14 mouse cellular contexts compared by ENCODE assay signal in genomic region chr19:15910987-15911386, GRCm38 (mm10). TPM values are rescaled to one million over a fixed set of nuclear protein-coding genes. Genes with fewer than 3 reads are reported as not detected.
DNase-seq lines count a peak whose midpoint lies in the region; ATAC-seq lines count a peak whose summit lies in the region.
"Had no signal": no experiment of that assay in that cellular context is flagged by ENCODE, and none has a peak within 500 bp of the region (broad histone marks: within the 10 kb centered on the region; RNA-seq: fewer than 3 reads in every experiment).

No protein-coding gene starts in this region.

- H3K36me3 ChIP-seq in heart, embryonic 11.5 days (ENCODE audit: control insufficient read depth, insufficient read depth, low read length): peaks cover 12% of the 10 kb centered on the region
- peaks cover 40% of the 10 kb centered on the region for H3K36me3 ChIP-seq in lung, embryonic 16.5 days (ENCODE audit: control insufficient read depth, insufficient read depth, low read length)

- no peaks in the 10 kb centered on the region for H3K4me1 ChIP-seq in heart, embryonic 11.5 days (ENCODE audit: control insufficient read depth, insufficient read depth, low read length)
- no peaks in the 10 kb centered on the region for H3K4me1 ChIP-seq in lung, embryonic 16.5 days (replicated peaks; ENCODE audit: control insufficient read depth, insufficient read depth, low read length)
- H3K4me1 ChIP-seq: embryonic facial prominence, embryonic 12.5 days; hindbrain, embryonic 12.5 days; limb, embryonic 15.5 days; neural tube, embryonic 12.5 days had no signal

- WGBS in heart, embryonic 11.5 days (ENCODE audit: insufficient replicate concordance): 66% methylated on average over 3 of the region's 3 CpGs
- 72% methylated on average over 3 of the region's 3 CpGs for WGBS in lung, embryonic 16.5 days

- ATAC-seq in heart, embryonic 11.5 days (replicated peaks; ENCODE audit: insufficient number of reproducible peaks, low FRiP score, low TSS enrichment): no peak
- ATAC-seq in lung, embryonic 16.5 days (ENCODE audit: low read depth): peak; percentile 31; the same call in 1 of the 2 replicates
- ATAC-seq in megakaryocyte progenitor cell, adult 5-6 weeks (replicated peaks; ENCODE audit: poor library complexity): peak; percentile 91
- ATAC-seq: midbrain, embryonic 16.5 days had no signal

- no peak overlapping the region for H3K27ac ChIP-seq in heart, embryonic 11.5 days (ENCODE audit: low read depth, low read length)
- H3K27ac ChIP-seq in lung, embryonic 16.5 days (ENCODE audit: low read length): no peak overlapping the region
- H3K27ac ChIP-seq: embryonic facial prominence, embryonic 12.5 days; hindbrain, embryonic 12.5 days; limb, embryonic 15.5 days; macrophage; neural tube, embryonic 12.5 days had no signal

- H3K27me3 ChIP-seq in heart, embryonic 11.5 days (ENCODE audit: control insufficient read depth, insufficient read depth, low read length): no peaks in the 10 kb centered on the region
- H3K27me3 ChIP-seq in lung, embryonic 16.5 days (ENCODE audit: control insufficient read depth, insufficient read depth, low read depth, low read length): no peaks in the 10 kb centered on the region
- H3K27me3 ChIP-seq: embryonic facial prominence, embryonic 12.5 days; hindbrain, embryonic 12.5 days; limb, embryonic 15.5 days; neural tube, embryonic 12.5 days had no signal

- no peaks in the 10 kb centered on the region for H3K9me3 ChIP-seq in heart, embryonic 11.5 days (replicated peaks; ENCODE audit: control insufficient read depth, low read length)
- no peaks in the 10 kb centered on the region for H3K9me3 ChIP-seq in lung, embryonic 16.5 days (ENCODE audit: control insufficient read depth, low read length)
- H3K9me3 ChIP-seq: embryonic facial prominence, embryonic 12.5 days; hindbrain, embryonic 12.5 days; limb, embryonic 15.5 days; neural tube, embryonic 12.5 days had no signal

- peak; percentile 54 for DNase-seq in heart, adult 8-10 months (ENCODE audit: low spot score)
- no peak for DNase-seq in lung, postnatal 25 days (ENCODE audit: low spot score)
- peak; percentile 37 to 55 for DNase-seq in heart, adult 9 months (ENCODE audit: low spot score in 2 of 2)
- DNase-seq in gastrocnemius, adult 8-10 months (ENCODE audit: low spot score in 2 of 2): no peak
- DNase-seq: thymus, adult 2 months had no signal

- H3K4me3 ChIP-seq in heart, embryonic 11.5 days (ENCODE audit: low read depth, low read length): no peak overlapping the region
- H3K4me3 ChIP-seq in lung, embryonic 16.5 days (ENCODE audit: low read length): no peak overlapping the region
- H3K4me3 ChIP-seq: embryonic facial prominence, embryonic 12.5 days; hindbrain, embryonic 12.5 days; limb, embryonic 15.5 days; neural tube, embryonic 12.5 days had no signal

- H3K4me2 ChIP-seq in heart, embryonic 11.5 days: no peak overlapping the region
- H3K4me2 ChIP-seq in lung, embryonic 16.5 days (ENCODE audit: low read depth, low read length): no peak overlapping the region
- H3K4me2 ChIP-seq: embryonic facial prominence, embryonic 12.5 days; hindbrain, embryonic 12.5 days; limb, embryonic 15.5 days; neural tube, embryonic 12.5 days had no signal

- no peak overlapping the region for H3K9ac ChIP-seq in heart, embryonic 11.5 days (ENCODE audit: low read depth, low read length)
- H3K9ac ChIP-seq in lung, embryonic 16.5 days (ENCODE audit: low read length): no peak overlapping the region
- H3K9ac ChIP-seq: embryonic facial prominence, embryonic 12.5 days; hindbrain, embryonic 12.5 days; limb, embryonic 15.5 days; neural tube, embryonic 12.5 days had no signal

RNA-seq across cellular contexts. Expression of gene Psat1, which starts 36.1 kb away (rescaled TPM):
- total RNA-seq in heart, adult 8-10 months (2022): 1 to 10 TPM; 3.1 to 4.8 (median 4.0) TPM
- 47.2 and 52.8 TPM in 2 replicates for polyA plus RNA-seq in heart, embryonic 11.5 days (2014; fragmentation: Nextera tagmentation; extraction: Ambion mirVana)
- polyA plus RNA-seq in lung, embryonic 16.5 days (2015; fragmentation: Nextera tagmentation; extraction: Ambion mirVana): 148 and 159 TPM in 2 replicates
- 130 and 136 TPM in 2 replicates for total RNA-seq in megakaryocyte progenitor cell, adult 5-6 weeks (2015)
- 99.4 and 103 TPM in 2 replicates for total RNA-seq in megakaryocyte progenitor cell, adult 5-6 weeks (2017)
- total RNA-seq in gastrocnemius, adult 8-10 months (2022): 1 to 10 TPM in 2 of 4 experiments, under 1 TPM in 2; 0.87 to 1.9 (median 1.0) TPM

Comparison
In these comparisons a context has a peak if more than half of its experiments do, and no peak if none do; other contexts are left out.
1. DNase-seq: peak in heart, adult 8-10 months (single experiment) and heart, adult 9 months (2 of 2); none in lung, postnatal 25 days (single experiment) and gastrocnemius, adult 8-10 months (0 of 2).
2. RNA of gene Psat1, which starts 36.1 kb away (total RNA-seq): 99.4 to 136 TPM in megakaryocyte progenitor cell, adult 5-6 weeks; 3.1 to 4.8 TPM in heart, adult 8-10 months and 0.87 to 1.9 TPM in gastrocnemius, adult 8-10 months; every median in the first group is over 10 times any median in the second.